Mouse (Mus musculus) liver, embryonic 14.5 days (tissue): ENCODE measurements around the gene Oprm1.

Experiments
- CTCF ChIP-seq: IDR thresholded peaks from 2 replicates; pipeline ENCODE4 v1.5.1; 2016; ENCODE audit warnings: antibody characterized with exemption, low read depth, control low read depth
- EP300 ChIP-seq: IDR thresholded peaks from 2 replicates; pipeline ENCODE4 v1.6.1; 2016; ENCODE audit warnings: antibody characterized with exemption, low read depth

DNA sequence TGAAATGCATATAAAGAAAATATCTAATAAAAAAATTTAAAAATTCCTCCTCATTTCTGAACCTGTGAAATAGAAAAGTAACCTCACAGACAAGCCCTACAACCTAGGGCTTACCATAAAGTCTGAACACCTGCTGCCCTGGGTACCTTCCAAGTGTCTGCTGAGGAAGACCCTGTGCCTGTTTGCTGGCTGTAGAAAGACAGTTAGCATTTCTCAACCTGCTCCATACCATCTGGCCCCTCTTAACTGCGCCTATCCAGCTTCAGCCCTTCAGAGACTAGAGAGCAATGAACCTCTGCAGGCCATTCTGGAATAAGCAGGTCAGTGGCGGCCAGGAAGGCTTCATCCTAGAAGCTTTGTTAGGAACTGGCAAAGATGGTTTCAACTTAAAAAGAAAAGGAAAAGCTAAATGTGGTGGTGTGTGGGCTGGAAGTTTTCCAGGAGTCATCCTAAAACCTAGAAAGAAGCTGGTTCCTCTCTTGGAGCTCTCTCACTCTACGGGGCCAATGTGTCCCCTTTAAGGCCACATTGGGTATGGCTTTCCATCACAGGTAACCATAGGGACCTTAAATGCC lies 143.6 kb downstream of the Oprm1 start:
- no peak for TF ChIP-seq CTCF
- no peak for TF ChIP-seq EP300
